Mouse (Mus musculus): Measurements from ENCODE around the gene BC030499.

BC030499 gene

GRCm38 (mm10) chr11:78290654-78291053 lies at the start of gene BC030499:
TSS of gene BC030499 (plus strand) at chr11:78290841.
- DNase-seq: no peak

DNA sequence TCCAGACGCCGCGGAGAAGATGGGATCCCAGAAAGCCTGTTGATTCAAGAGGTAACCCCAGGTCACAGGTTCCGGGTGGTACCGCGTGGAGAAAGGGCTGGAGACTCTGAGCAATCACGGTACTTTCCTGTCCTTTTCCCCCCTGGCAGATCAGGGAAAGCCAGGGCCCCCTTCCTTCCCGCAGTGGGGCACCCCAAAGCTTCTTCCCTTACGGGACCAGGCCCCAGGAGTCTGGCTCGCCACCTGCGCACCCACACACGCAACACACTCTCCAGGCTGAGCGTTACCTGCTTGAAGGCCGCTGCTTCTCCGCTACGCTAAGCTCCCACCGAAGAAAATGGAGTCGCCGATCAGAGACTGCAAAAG lies 45.4 kb upstream of the BC030499 start:
- no peak for DNase-seq

DNA sequence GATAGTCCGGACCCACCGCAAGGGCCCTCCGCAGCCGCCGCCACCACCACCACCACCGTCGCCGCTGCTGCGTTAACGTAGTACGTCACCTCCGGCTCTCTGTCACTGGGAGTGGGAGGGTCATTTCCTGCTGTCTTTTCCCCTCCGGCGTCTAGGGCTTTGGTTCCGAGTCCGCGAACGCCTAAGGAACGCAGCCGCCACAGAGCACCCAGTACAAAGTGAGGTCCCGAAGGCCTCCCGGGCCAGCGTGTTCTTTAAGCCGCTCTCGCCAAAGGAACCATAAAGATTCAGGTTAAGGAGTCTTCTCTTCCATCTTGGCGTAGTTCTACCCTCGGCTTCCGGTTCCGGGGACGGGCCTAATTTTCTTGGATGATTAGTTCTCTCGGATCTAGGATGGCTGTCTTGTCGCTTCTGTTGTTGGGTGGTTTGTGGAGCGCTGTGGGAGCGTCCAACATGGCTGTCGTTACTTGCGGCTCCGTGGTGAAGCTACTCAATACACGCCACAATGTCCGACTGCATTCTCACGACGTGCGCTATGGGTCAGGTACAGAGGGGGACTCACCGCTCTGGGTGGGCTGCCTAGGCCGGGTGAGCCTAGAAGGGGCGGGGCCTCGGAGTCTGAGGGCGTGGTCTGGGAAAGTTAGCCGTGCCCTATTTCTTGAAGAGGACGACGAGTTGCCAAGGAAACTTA lies 44.9 kb upstream of the BC030499 start, which contains the start of the genes Sdf2 and Supt6:
Gene Sdf2 (plus strand): TSS at position 120 of the 691 bp plus-strand sequence.
Gene Supt6 (minus strand): TSS at position 361 of the 691 bp plus-strand sequence.
- DNase-seq: peak; percentile 88 to 89

DNA sequence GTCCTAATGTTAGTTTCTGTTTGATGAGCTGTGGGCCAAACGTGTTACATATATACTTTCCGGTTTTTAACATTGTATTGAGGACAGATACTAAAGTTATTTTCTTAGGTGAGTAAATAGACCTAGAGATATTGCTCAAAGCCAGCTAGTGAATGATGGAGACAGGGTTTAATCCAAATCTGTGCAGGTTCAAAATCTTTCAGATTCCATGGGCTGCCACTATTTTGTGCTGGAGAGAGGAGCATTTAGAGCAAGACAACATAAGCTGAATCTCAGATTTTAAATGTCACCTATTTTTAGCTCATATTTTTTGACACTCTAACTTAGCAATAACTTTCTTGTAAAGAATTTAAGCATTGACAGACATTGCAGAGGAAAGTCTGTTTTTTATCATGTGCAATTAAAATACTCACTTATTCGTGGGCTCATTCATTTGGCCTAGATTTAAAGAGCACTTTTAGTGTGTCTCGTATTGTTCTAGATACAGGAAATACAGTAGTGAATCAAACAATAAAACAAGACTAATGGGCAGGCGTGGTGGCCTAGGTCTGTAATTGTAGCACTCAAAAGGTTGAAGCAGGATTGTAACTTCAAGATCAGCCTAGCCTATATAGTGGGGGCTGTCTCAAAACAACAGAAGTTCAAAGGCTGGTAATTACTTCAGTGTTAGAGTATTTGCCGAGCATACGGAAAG lies 44.2 kb upstream of the BC030499 start:
- no peak for DNase-seq

DNA sequence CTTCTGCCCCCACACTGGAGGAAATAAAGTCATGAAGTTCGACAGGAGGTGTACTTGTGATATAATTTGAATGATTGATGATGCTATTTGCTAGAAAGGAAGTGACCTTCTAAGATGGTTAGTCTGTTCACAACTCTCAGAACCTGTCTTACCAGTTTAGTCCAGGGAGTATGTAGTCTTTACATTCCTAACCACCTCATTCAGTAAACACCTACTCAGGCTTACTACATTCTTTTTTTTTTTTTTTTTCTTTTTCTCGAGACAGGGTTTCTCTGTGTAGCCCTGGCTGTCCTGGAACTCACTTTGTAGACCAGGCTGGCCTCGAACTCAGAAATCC lies 43.7 kb upstream of the BC030499 start:
- no peak for DNase-seq

DNA sequence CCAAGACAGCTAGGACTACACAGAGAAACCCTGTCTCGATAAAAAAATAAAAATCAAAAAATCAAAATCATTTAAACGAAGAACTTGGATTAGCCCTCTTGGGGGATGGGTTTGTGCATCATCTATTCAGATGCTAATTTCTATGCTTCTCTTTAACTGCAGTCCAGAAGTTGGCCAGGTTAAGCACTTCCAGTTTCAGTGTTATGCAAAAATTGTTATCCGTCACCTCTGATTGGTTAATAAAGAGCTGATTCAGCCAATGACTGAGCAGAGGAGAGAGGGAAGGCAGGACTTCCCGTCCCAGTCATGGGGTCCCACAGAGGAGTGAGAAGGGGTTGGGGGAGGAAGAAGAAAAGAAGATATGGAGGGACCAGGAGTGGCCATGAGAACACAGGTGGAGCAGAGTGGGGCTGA lies 42.9 kb upstream of the BC030499 start:
- DNase-seq: peak; percentile 27 to 33

DNA sequence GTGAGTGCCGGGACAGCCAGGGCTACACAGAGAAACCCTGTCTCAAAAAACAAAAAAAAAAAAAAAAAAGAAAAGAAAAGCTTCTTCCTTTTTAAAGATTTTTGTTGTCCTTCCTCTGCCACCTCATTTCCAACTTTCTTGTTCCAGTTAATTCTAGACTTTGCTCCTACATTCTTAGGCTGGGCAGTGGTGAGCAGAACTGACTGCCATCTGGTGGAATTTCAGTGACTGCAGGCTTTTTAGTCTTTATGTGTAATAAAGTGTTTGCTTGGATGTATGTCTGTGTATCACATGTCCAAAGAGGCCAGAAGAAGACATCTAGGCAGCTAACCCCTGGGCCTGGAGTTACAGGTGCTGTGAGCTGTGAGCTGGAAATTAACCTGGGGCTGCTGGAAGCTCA lies 34.0 kb upstream of the BC030499 start:
- DNase-seq: no peak

GRCm38 (mm10) chr11:78260489-78261258 lies 30.0 kb upstream of the BC030499 start:
- no peak for DNase-seq

DNA sequence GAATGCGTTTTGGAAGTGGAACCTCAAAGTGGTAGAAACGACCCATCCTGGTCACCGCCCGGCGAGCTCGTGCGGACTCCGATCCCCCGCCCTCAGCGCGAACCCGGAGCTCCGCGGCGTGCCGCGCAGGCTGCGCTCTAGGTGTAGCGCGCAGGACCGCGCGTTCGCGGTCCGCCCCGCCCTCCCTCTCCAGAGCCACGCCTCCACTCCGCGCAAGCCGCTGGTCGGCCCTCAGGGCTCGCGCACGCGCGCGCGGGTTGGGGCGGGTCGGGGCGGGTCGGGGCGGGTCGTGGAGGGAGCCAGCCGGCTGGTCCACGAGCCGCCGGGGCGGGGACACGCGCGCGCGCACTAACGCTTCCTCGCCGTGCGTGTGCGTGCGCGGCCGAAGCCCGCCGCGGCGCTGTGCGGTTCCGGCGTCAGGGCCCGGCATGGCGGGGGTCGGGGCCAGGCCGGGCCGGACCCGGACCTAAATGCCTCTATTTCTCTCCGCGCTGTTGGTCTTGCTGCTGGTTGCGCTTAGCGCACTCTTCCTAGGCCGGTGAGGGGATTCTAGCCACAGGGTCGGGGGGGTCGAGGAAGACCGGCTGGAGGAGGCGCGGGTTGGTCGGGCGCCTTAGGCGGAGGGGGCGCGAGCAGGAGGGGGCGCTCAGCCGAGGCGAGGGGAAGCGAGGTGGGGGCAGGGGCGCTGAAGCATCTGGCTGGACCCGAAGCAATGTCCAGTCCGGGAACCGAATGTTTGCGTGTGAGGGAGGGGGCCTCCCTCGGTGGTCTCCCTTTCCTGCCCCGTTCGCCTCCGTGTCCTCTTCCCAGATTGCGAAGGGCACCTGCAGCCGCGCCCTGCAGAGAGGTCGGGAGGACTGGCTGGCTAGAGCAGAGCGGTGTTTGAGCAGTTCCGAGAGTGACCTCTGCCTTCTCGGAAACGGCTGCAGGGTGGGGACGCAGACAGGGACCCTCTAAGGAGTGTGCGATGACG lies 29.0 kb upstream of the BC030499 start, which contains the start of gene 2610507B11Rik:
Gene 2610507B11Rik (plus strand): TSS at position 373 of the 973 bp plus-strand sequence.
- peak; percentile 93 to 95 for DNase-seq

GRCm38 (mm10) chr11:78262550-78262949 lies 28.1 kb upstream of the BC030499 start:
- DNase-seq: peak; percentile 64 to 71

DNA sequence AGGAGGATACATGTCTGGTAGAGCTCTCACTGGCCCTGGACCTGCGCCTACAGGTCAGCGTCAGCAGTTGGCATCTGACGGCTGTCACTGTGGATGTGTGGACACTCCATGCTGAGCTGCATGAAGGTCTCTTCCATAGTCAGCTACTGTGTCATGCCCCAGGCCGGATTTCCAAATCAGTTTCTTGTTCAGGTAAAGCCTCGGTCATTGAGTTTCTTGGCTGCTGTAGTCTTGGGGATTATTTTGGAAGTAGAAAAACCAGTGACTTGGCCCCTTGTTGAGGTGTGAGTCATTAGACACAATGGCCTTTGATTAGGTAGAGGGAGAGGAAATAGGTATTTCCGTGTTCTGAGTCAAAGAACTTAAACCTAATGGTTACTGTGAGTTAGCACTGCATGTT lies 25.1 kb upstream of the BC030499 start:
- no peak for DNase-seq

DNA sequence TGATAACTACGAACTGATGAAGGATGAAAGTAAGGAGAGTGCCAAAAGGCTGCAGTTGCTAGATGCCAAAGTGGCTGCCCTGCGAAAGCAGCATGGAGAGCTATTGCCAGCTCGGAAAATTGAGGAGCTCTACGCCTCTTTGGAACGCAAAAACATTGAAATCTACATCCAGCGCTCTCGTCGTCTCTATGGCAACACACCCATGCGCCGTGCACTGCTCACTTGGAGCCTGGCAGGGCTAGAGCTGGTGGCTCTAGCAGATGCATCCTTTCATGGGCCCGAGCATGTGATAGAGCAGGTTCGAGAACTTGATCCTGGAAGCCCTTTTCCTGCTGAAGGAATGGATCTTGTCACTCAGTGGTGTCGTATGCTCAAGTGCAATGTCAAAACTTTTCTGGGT lies 18.7 kb upstream of the BC030499 start:
- DNase-seq: no peak

DNA sequence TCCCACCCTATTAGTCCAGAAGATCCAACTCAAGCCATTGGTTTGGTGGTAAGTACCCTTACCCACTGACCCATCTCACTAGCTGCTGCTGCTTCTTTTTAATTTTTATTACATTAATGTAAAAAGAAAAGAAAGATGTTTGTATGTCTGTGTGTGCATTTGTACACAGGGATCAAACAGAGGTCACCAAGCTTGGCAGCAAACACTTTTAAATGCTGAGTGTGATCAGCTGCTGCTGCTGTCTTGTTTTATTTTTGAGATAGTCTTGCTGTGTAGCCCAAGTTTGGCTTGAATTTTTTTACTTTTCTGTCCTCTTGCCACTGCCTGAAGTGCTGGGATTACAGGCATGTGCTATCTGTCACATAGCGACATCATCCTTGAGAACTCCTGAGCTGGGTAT lies 15.0 kb upstream of the BC030499 start:
- no peak for DNase-seq

GRCm38 (mm10) chr11:78276169-78276568 lies 14.5 kb upstream of the BC030499 start:
- peak; percentile 28 to 45 for DNase-seq

DNA sequence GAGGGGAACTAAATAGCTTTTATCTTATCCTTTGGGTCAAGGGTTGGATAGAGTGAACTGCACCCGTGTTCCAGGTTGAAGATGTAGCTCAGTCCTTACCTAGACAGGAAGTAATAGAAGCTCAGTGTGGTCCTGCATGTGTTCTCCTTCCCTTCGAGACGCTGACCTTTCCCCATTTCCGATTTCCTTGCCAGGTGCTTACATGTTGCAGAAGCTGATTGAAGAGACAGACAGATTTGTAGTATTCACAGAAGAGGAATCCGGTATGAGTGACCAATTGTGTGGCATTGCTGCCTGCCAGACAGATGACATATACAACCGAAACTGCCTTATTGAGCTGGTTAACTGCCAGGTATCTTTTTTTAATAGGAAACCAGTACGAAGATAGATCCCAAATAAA lies 11.8 kb upstream of the BC030499 start:
- no peak for DNase-seq

GRCm38 (mm10) chr11:78279586-78279985 lies 11.1 kb upstream of the BC030499 start:
- no peak for DNase-seq

- no peak for DNase-seq
Observed at GRCm38 (mm10) chr11:78289146-78289763, 1.4 kb upstream of the BC030499 start.

DNA sequence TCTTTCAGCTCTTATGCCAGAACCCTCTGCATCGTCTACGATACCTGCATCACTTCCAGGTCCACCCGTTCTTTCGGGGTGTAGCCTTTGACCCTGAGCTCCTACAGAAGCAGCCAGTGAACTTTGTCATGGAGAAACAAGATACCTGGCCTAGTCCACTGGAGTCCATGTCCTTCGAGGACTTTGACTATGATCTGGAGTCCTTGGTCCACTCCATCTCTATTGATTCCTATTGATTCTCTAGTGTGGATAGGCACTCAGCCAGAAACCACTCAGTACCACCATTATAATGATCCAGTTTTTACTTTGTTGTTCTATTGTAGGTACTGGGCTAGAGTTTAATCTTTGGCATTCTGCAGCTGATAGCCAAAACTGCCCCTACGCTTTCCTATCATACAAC lies 3.9 kb downstream of the BC030499 start:
- DNase-seq: no peak

- no peak for DNase-seq
Observed at GRCm38 (mm10) chr11:78300917-78301316, 10.3 kb downstream of the BC030499 start.

DNA sequence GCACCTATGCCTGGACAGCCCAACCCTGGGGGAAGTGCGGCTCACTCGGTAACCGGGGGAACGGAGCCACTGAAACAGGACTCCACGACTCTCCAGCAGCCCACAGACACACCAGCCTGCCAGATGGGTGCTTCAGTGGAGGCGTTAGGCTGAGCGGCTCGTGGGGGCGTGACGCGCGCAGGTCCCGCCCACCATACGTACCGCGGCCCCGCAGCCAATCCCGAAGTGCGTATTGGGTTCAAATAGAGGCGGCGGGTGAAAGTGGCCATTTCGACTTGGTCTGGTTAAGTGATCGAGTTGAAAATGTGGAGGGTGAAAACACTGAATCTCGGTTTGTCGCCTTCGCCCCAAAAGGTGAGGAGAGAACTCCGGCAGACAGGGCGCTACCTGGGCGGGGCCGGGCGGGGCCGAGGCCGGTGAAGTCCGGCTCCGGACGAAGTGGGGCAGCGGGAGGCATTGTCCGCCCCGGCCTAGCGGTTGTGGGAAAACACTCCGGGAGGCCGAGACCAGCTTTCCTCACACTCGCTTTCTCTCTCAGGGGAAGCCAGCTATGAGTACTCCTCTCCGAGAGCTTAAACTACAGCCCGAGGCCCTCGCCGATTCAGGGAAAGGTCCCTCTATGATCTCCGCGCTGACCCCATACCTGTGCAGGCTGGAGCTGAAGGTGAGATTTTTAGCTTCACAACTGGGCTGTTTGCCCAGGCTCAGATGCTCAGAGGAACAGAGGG lies 10.9 kb downstream of the BC030499 start, which contains the start of gene Spag5:
Gene Spag5 (plus strand): TSS at position 173 of the 728 bp plus-strand sequence.
- peak; percentile 92 to 93 for DNase-seq

DNA sequence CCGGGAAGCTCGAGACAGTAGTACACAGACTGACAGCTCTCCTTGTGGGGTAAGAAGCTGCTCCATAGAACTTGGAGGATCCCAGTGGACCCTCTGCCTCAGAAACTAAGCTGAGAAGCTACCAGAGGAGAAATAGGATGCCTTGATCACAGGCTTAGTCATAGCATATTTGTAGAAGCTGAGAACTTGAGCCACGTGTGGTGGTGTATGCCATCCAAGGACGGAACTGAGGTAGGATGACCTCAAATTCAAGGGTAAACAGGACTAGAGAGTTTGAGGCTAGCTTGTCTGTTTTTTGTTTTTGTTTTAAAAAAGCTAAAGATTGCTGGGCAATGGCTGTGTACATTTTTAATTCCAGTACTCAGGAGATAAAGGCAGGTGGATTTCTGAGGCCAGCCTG lies 14.6 kb downstream of the BC030499 start:
- no peak for DNase-seq
